Mouse (Mus musculus) liver, adult 10 weeks (tissue): ENCODE data around the gene Fastkd3. TPM values are rescaled to one million over a fixed set of nuclear protein-coding genes. Genes with fewer than 3 reads are reported as not detected.

Experiments used
- polyA plus RNA-seq: library from polyadenylated mRNA; stranded (reverse); fragments of 350-450 nt; fragmentation: Illumina TruSeq; extraction: RNeasy Lipid Tissue Mini Kit (QIAGEN cat#74804); gene quantifications from one replicate; pipeline ENCODE4 v1.2.3, GENCODE M21; 2014; ENCODE audit warnings: low read depth, low replicate concordance

The Fastkd3 gene
- polyA plus RNA-seq = 11.2 TPM

GRCm38 (mm10) chr13:68581747-68582516 lies at the start of gene Fastkd3, which contains the start of gene Mtrr:
Gene Fastkd3, plus strand, starts transcription at chr13:68582234.
Gene Mtrr, minus strand, starts transcription at chr13:68582149.

GRCm38 (mm10) chr13:68597199-68597598 lies 15.2 kb downstream of the Fastkd3 start, which contains the start of gene 1700001L19Rik:
Gene 1700001L19Rik, plus strand, starts transcription at chr13:68597421.

Other genes starting within 250 kb of the Fastkd3 start
- 2.8 TPM for gene Mtrr, start 85 bp upstream of the Fastkd3 start, polyA plus RNA-seq
- gene 1700001L19Rik, start 15.2 kb downstream of the Fastkd3 start, polyA plus RNA-seq = not detected